Mouse (Mus musculus): ENCODE measurements around the gene Adamtsl4.

Adamtsl4 gene

DNA sequence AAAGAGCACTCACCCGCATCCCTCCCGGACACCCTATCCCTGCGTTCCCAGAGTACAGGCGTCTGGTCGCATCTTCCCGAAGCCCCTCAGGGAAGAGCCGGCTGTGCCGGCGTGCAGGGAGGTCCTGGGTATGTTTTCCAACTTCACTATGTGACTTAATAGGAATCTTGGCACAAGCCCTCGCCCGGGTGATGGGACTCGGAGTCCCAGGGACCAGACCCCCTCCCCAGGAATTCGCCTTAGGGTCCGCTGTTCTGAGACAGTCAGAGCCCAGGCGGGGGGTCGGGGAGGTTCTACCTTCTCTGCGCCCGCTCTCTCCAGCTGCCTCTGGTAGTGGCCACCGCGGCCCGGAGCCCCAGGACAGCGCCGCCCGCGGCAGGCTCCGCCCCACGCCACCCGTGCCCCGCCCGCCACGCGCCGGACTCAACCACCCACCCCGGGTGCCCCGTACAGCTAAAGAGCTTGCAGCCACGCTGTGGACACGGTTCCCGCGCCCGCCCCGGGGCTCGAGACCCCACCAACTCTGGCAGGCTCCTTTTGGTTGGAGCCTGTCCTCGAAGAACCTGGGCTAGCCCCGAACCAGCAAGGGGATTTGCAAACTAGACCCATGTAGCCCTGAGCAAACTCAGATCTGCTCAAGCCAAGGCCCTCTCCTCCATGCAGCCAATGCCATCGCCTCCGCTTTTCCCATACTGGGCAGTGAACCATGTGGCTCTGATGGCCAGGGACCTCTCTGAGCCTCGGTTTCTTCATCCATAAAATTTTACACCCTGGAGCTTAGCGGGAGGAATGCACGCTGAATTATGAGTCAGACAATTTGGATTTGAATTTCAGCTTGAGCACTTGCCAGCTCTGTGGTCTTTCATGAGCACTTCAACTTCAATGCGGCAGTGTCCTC, at the start of gene Adamtsl4:
Gene Adamtsl4, minus strand, starts transcription at position 394 of the 898 bp plus-strand sequence.
- DNase-seq (ENCODE audit: low read depth, low spot score) = peak; percentile 100

DNA sequence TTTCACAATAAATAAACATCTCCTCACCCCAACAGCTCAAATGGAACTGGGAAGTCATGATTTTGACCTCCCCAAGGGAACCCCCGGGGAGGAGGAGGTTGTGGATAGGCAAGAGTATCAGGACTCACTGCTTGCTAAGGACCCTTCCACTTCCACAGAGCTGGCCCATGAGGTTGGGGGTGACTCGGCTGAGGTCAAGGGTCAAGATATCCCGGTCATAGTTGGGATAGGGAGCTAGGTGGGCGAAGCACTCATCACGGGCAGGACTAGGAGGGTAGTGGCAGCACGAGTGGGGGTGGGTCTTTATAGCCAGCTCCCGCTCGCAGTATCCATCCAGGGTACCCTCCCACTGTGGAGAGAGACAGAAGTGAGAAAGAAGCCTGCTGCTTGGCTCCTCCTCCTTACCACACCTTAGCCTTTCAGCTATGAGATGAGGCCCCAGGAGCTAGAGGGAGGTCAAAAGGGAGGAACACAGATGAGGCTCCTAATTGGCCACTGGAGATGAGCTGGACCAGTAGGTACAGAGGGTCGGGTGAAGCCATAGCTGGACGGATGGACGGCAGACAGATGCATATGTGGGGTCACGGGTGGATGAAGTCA, 47.5 kb upstream of the Adamtsl4 start:
- no peak for DNase-seq (ENCODE audit: low read depth, low spot score)

DNA sequence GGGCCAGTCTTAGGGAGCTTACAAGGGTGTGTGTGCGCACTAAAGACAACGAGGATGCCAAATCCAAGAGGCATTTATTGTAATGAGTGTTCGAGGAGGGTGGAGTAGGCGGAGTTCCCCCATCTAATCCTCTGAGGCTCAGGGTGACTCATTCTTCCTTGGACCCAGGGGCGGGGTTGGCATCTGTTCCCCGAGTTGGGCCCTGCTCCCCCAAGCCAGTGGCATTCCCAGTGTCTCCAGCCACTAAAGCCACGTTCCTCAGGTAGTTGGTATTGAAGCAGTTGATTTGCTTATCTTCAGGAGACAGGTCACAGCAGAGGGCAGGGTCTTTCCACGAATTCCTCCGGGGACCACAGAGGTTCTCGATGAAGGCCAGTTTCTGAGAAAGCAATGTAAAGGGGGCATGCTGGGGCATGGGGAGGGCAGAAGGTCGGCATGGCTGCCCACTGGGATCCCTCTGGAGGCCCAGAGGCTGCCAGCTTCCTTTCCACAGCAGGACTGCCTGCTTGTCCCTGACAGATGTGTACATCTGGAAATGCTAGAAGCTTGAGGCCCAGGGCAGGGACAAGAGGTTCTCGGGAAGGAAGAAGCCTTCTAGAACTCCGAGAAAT, 46.5 kb upstream of the Adamtsl4 start:
- DNase-seq (ENCODE audit: low read depth, low spot score) = peak; percentile 88

DNA sequence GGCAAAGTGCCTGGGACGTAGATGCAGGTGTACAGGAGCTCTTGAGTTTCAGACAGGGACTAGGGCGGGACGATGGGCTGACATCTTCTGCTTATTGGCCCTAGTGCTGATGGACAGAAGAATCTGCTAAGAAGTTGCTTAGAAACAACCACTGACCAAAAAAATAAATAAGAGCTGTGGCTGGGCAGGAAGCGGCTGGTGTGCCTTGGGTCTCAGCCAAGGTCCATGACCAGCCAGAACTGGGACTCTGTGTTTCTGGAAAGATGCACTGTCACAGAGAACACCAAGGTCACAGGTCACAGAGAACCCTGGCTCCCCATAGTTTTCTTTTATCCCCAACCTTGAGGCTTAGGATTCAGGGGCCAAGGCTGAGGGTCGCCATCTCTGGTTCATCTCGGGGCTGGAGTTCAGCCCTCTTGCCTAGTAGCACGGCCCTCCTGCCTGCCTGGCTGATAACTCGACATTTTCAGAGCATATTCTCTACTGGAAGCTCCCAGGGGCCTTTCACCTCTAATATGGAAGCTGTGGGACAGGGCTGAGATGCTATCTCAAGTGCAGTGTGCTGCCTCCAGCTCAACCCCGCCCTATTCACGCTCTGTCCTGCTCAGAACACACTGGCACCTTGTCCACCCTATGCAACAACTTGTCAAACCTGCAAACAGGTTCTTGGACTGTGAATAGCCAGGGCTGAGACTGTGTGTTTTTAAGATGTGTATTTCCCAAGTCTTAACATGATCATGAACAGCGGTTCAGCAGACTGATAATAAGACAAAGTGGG, 45.2 kb upstream of the Adamtsl4 start:
- peak; percentile 62 for DNase-seq (ENCODE audit: low read depth, low spot score)

DNA sequence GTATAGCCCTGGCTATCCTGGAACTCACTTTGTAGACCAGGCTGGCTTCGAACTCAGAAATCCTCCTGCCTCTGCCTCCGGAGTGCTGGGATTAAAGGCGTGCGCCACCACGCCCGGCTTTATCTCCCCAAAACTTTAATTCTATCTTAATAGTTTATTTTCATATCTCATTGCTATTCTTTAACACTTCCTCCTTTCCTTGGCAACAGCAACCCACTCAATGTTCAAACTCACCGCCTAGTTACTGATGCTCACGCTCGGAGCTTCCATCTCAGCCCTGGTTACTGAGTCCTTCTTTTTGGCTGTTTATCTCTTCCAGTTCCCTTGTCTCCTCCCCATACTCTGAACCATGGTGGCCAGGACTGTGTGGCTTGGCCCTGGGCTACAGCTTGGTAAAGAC, 44.6 kb upstream of the Adamtsl4 start:
- DNase-seq (ENCODE audit: low read depth, low spot score) = no peak

DNA sequence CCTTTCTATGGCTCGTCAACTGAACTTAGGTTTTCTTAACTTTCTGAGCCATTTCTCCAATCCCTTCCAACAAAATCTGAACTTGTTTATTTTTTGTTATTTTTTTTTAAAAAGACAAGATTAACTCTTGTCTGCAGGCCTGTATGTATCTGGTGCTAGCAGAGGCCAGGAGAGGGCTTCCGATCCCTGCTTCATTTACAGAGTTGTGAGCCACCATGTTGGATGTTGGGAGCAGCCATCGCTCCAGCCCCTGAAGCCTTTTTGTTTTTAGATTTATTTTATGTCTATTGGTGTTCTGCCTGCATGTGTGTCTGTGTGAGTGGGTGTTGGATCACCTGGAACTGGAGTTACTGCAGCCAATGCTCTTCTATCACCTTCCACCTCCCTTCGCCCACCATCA, 44.1 kb upstream of the Adamtsl4 start:
- DNase-seq (ENCODE audit: low read depth, low spot score) = peak; percentile 26

DNA sequence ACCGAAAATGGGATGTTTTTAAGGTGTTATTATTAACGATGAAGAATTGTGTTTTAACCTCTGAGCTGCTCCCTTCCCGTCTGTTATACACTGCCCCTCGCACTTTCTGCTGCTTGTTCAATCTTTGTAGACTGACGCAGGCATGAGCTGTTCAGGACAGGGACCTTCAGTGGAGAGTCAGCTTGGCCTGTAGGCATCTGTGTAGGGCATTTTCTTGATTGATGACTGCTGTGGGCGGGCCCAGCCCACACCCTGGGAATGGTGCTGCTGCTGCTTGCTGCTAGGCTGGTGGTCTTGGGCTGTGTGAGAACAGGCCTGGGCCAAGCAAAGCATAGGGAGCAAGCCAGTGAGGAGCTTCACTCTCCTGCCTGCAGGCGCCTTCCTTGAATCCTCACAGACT, 42.7 kb upstream of the Adamtsl4 start:
- DNase-seq (ENCODE audit: low read depth, low spot score) = no peak

DNA sequence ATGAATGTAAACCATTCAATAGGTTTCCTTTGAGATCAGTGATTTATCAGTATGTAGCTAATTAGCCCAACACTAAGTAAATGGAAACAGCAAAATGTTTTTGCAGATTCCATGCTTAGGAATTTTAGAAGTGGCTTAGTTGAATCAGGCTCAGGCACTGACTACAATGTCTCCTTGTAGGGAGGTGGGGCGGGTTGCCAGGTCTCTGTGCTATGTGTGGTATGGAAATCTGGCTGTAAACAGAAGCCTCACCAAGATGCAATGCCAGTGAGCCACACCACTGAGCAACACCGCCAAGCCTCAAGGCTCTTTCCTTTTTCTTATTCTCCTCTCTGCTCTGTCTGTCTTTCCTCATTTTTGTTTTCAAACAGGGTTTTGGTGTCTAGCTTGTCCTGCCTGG, 41.2 kb upstream of the Adamtsl4 start:
- DNase-seq (ENCODE audit: low read depth, low spot score) = peak; percentile 84

DNA sequence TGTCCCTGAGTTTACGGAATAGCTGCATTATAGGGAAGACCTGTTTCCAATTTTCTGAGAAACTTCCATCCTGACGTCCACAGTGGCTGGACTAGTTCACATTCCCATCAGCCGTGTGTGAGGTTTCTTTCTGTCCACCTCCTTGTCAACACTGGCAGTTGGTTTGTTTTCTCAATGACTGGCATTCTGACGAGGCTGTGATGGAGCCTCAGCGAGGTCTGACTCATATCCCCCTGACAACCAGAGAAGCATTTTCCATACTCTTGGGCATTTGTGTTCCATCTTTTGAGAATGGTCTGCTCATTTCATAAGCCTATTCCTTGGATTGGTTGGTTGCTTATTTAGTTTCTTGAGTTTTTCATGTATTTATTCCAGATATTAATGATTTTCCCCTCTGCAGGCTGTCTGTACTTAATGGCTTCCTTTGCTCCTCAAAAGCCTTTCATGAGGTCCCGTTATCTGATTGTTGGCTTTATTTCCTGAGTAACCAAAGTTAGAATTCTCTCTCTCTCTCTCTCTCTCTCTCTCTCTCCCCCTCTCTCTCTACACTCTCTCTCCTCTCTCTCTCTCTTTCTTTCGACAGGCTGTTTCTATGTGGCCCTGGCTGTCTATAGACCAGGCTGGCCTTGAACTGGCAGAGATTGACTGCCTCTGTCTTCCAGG, 39.1 kb upstream of the Adamtsl4 start:
- peak; percentile 97 for DNase-seq (ENCODE audit: low read depth, low spot score)

DNA sequence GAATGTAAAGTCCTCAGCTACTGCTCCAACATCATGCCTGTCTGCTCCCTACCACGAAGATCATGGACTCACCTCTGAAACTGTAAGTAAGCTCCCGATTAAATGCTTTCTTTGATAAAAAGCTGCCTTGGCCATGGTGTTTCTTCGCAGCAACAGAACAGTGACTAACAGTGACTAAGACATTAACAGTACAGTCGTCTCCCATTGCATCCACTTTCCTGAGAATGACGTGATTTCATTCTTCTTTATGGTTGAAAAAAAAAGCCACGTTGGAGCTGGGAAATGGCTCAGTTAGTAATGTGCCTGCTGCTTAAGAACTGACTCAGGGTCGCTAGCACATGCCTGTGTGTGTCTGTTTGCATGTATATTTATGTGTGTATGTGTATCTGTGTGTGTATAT, 38.1 kb upstream of the Adamtsl4 start:
- DNase-seq (ENCODE audit: low read depth, low spot score) = peak; percentile 91

DNA sequence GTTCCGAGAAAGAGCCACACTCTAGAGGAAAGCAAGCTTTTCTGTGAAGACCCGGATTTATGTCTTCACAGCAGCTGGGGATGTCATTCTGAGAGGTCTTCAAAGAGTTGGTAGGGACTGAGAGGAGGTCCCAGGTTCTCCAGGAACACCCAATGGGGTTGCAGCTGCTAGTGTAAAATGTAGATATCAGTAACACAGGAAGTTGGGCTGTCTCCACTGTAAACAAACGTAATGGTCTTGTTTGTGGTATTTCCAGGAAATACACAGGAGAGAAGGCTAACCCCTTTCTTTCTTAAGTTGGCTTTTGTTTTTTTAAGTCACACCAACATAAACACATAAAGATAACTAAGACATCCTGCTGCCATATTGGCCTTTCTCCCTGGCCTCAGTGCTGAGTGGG, 34.7 kb upstream of the Adamtsl4 start:
- no peak for DNase-seq (ENCODE audit: low read depth, low spot score)

DNA sequence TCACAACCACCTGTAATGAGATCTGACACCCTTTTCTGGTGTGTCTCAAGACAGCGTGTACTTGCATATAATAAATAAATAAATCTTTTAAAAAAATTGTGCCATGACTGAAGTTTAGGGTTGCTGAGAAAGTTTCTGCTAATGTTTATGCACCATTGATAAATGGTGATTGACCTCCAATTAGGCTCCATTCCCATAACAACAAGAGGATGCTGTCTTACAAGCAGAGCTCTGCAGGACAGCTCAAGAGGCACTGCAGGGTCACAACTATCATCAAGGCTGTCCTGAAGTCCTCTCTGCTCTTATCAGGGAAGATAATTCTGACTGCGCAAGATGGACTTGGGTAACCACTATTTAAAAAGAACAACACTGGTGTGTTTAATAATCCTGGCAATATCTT, 30.4 kb upstream of the Adamtsl4 start:
- no peak for DNase-seq (ENCODE audit: low read depth, low spot score)

DNA sequence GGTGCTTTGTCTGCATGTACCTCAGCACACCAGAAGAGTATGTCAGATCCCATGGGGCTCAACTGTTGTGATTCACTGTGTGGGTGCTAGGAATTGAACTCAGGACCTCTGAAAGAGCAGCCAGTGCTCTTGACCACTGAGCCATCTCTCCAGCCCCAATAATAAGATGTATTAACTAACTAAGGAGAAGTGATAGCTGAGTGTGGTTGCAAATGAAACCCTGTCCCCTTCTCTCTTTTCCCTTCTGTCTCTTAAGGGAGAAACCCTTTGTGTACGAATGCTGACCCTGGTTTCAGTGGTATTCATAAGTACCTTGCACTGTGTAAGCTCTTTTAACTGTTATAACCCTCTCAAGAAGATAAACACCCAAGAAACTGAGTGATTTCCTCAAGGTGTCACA, 28.4 kb upstream of the Adamtsl4 start:
- DNase-seq (ENCODE audit: low read depth, low spot score) = no peak

DNA sequence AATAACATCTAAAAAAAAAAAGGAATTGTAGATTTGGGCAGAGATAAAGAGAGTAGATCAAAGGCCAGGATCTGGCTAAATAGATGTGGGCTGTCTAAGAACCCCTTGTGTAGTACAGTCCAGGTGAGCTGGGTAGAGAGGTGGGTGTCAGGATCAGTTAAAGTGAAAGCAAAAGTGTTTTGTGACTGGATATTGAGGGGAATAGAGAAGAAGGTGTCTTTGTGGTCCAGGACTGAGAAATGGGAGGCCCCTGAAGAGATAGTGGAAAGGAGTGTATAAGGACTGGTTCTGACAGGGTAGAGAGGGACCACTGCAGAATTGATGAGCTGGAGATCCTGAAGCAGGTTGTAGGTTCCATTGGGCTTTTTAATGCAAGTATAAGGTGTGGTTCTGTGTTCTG, 22.2 kb upstream of the Adamtsl4 start:
- no peak for DNase-seq (ENCODE audit: low read depth, low spot score)

DNA sequence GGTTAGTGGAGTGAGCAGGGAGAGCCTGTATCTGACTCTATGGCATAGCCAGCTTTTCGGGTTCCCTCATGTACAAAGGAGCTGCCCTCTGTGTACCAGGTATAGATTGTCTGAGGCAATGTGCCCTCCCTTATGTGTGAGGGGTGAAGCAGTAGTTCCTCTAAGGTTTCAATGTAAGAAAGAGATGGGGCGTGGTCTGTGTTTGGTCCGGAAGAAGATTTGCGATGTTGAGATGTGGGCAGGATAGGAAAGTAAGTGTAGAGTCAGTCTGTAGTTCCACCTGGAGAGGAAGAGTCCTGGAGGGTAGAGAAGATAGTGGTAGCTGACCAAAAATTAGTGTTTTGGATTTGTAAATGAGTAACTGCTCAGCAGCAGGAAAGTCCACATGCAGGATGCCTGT, 21.3 kb upstream of the Adamtsl4 start:
- no peak for DNase-seq (ENCODE audit: low read depth, low spot score)

DNA sequence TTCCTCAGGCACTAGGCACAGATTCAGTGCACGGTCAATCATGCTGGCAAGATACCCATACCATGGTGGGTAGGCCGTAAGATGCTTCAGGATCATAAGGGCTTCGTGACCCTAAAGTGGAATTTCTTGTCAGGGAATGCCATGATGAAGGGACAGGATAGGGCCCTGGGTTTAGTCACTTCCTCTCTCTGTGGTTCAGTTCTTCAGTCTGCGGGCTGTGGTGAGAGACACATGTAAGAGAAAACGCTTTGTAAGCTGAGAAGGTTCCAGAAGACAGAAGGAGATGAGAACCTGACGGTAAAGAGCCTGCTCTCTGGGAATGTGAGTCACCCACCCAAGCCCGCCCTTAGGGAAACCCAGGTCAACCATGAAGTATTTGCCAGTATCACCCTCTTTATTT, 19.8 kb upstream of the Adamtsl4 start:
- DNase-seq (ENCODE audit: low read depth, low spot score) = peak; percentile 81

DNA sequence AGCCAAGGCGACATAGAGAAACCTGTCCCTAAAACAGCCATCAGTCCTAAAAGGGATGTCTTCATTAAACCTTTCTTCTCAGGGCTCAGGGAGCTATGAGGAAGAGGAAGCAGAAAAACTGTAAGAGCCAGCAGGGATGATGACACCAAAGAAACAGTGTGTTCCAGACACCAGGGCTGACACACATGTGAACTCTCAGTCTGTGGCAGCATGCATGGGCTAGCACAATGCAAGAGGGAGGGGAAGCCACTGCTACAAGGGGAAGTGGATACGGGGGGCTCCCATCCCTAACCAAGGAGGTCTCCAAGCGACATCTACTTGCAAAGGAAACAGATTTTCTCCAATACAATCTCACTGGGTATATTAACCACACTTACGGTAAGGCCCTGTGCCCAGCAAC, 18.6 kb upstream of the Adamtsl4 start:
- DNase-seq (ENCODE audit: low read depth, low spot score) = no peak

DNA sequence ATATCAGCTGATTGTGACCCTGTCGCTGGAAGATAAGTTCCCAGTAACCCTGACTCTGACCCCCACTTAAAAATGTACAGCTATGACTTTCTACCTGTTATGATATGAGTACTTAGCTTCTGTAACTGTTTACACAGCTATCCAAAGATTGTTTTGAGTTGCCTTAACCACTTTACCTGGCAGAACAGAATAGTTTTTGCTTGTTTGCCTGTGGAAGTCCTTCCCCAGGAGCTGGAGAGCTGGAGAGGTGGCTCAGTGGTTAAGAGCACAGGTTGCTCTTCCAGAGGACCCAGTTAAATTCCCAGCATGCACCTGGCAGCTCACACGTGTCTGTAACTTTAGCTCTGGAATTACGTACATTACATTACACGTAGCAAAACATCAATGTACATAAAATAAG, 16.9 kb upstream of the Adamtsl4 start:
- no peak for DNase-seq (ENCODE audit: low read depth, low spot score)

DNA sequence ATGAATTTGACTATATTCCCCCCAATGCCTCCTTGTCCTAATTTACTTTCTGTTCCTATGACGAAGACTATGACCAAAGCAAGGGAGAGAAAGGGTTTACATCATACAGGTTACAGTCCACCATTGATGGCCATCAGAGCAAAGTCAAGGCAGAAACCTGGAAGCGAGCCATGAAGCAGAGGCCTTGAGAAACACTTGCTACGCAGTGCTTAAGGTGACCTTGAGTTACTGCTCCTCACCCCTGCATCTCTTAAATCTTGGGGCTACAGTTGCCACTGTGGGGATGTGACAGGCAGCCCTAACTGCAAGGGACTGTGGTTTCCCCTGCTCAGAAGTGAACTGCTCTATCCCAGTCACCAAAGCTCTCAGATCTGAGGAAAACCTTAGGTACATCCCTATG, 15.6 kb upstream of the Adamtsl4 start:
- no peak for DNase-seq (ENCODE audit: low read depth, low spot score)

DNA sequence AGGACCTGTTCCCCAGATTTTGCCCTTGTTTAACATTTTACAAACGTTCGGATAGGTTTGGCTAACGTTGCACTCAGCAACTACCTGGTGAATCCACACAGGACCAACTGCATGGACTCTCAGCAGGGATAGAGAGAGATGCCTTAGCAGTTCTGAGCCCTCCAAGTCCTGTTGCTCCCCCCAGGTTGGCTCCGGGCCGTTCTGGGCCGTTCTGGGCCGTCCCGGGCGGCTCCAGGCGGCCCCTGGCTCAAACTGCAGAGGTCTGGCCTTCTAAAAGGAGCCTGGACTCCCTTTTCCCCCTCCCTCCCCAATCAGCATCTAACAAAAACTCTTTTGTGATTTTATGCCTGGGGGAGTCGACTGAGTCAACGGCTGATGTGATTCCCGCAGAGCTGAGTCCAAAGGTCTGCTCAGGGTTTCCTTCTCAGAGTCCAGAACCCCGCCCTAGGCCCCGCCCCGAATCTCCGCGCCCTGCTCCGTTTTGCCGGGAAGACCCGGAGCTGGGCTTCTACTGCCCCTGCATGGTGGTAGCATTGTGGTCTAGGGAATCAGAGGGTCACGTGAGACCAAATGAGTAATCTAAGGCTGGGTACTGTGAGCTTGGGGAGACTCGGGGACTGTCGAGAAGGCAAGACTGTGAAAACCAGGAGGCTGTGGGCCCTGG, 14.3 kb upstream of the Adamtsl4 start:
- peak; percentile 89 for DNase-seq (ENCODE audit: low read depth, low spot score)

DNA sequence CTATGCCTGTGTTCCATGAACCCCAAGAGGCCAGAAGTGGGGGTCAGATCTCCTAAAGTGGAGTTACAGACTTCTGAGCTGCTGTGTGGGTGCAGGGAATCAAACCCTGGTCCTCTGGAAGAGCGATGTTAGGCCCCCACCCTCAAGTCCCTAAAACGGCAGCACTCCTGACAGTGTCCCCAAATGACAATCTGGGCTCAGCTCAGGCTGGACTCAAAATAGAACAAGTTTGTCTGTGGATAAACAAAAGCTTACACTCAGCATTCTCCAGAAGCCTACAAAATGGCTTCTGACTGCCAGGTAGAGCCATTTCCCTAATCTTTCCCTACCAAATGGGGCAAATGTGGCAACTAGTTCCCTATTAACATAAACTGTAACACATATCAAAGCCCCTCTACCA, 13.4 kb upstream of the Adamtsl4 start:
- DNase-seq (ENCODE audit: low read depth, low spot score) = no peak
